15 mouse cellular contexts compared by ENCODE assay signal in genomic region chr15:25756072-25756471, GRCm38 (mm10).
DNase-seq lines count a peak whose midpoint lies in the region; ATAC-seq and TF ChIP-seq lines count a peak whose summit lies in the region.
"Had no signal": no experiment of that assay in that cellular context is flagged by ENCODE, and none has a peak within 500 bp of the region (broad histone marks: within the 10 kb centered on the region; RNA-seq: fewer than 3 reads in every experiment).

No protein-coding gene starts in this region.

- 35% methylated on average over 3 of the region's 3 CpGs for WGBS in forebrain, embryonic 11.5 days
- 39% methylated on average over 3 of the region's 3 CpGs for WGBS in hindbrain, embryonic 15.5 days
- 49% methylated on average over 3 of the region's 3 CpGs for WGBS in midbrain, embryonic 15.5 days
- WGBS in cerebellum, adult 2 months, result 78% methylated on average over 3 of the region's 3 CpGs

- TF ChIP-seq POLR2A in cerebellum, adult 2 months (IDR thresholded peaks at IDR 0.05; ENCODE audit: borderline replicate concordance, insufficient read depth, low read length), result no peak

- peak overlapping the region; percentile 61 for H3K4me2 ChIP-seq in forebrain, embryonic 11.5 days (ENCODE audit: low read depth, low read length, severe bottlenecking)
- H3K4me2 ChIP-seq in hindbrain, embryonic 15.5 days, result peak overlapping the region; percentile 47
- peak overlapping the region; percentile 40 for H3K4me2 ChIP-seq in midbrain, embryonic 15.5 days

- peak overlapping the region; percentile 81 for H3K4me3 ChIP-seq in E14TG2a.4 (replicated peaks; ENCODE audit: low read length)
- peak overlapping the region; percentile 38 for H3K4me3 ChIP-seq in forebrain, embryonic 11.5 days (ENCODE audit: low read depth, low read length)
- H3K4me3 ChIP-seq in hindbrain, embryonic 15.5 days, result peak overlapping the region; percentile 5; the same call in 1 of the 2 replicates
- peak overlapping the region; percentile 24; the same call in 1 of the 2 replicates for H3K4me3 ChIP-seq in midbrain, embryonic 15.5 days
- H3K4me3 ChIP-seq in cerebellum, adult 2 months (replicated peaks; ENCODE audit: insufficient read depth, low read depth, low read length), result no peak overlapping the region
- H3K4me3 ChIP-seq: myocyte had no signal

- H3K36me3 ChIP-seq in E14TG2a.4 (ENCODE audit: insufficient read depth, low read length), result peaks cover 23% of the 10 kb centered on the region
- H3K36me3 ChIP-seq in forebrain, embryonic 11.5 days (ENCODE audit: control insufficient read depth, insufficient read depth, low read length), result no peaks in the 10 kb centered on the region
- no peaks in the 10 kb centered on the region for H3K36me3 ChIP-seq in hindbrain, embryonic 15.5 days
- no peaks in the 10 kb centered on the region for H3K36me3 ChIP-seq in midbrain, embryonic 15.5 days (replicated peaks)

- H3K9me3 ChIP-seq in E14TG2a.4 (ENCODE audit: low read length), result no peaks in the 10 kb centered on the region
- no peaks in the 10 kb centered on the region for H3K9me3 ChIP-seq in forebrain, embryonic 11.5 days (ENCODE audit: control insufficient read depth, low read length)
- H3K9me3 ChIP-seq in hindbrain, embryonic 15.5 days, result no peaks in the 10 kb centered on the region
- H3K9me3 ChIP-seq in midbrain, embryonic 15.5 days, result no peaks in the 10 kb centered on the region

- ATAC-seq in forebrain, embryonic 11.5 days (replicated peaks; ENCODE audit: low FRiP score), result no peak
- ATAC-seq in hindbrain, embryonic 15.5 days (ENCODE audit: low FRiP score, low read depth), result no peak
- no peak for ATAC-seq in midbrain, embryonic 15.5 days (replicated peaks)
- ATAC-seq: lung, postnatal 0 days had no signal

- H3K27me3 ChIP-seq in E14TG2a.4 (ENCODE audit: insufficient read depth, low read length), result no peaks in the 10 kb centered on the region
- H3K27me3 ChIP-seq in forebrain, embryonic 11.5 days (ENCODE audit: control insufficient read depth, insufficient read depth, low read length), result no peaks in the 10 kb centered on the region
- no peaks in the 10 kb centered on the region for H3K27me3 ChIP-seq in hindbrain, embryonic 15.5 days
- H3K27me3 ChIP-seq in midbrain, embryonic 15.5 days (replicated peaks), result no peaks in the 10 kb centered on the region
- no peaks in the 10 kb centered on the region for H3K27me3 ChIP-seq in cerebellum, adult 2 months (ENCODE audit: control insufficient read depth, insufficient read depth, low read length)
- H3K27me3 ChIP-seq: CH12.LX had no signal

- H3K27ac ChIP-seq in forebrain, embryonic 11.5 days (ENCODE audit: low read depth, low read length), result peak overlapping the region; percentile 97
- no peak overlapping the region; the same call in 1 of the 2 replicates for H3K27ac ChIP-seq in hindbrain, embryonic 15.5 days (replicated peaks)
- no peak overlapping the region for H3K27ac ChIP-seq in midbrain, embryonic 15.5 days
- no peak overlapping the region for H3K27ac ChIP-seq in cerebellum, adult 2 months (ENCODE audit: insufficient read depth, low read length)

- no peak for TF ChIP-seq CTCF in E14TG2a.4 (conservative IDR thresholded peaks at IDR 0.05; ENCODE audit: low read length)
- TF ChIP-seq CTCF in cerebellum, adult 2 months (IDR thresholded peaks at IDR 0.05; ENCODE audit: borderline replicate concordance, insufficient read depth, low read depth, low read length), result no peak

- H3K4me1 ChIP-seq in E14TG2a.4 (replicated peaks; ENCODE audit: low read depth, low read length), result peaks cover 67% of the 10 kb centered on the region
- H3K4me1 ChIP-seq in forebrain, embryonic 11.5 days (replicated peaks; ENCODE audit: control insufficient read depth, insufficient read depth, low read length), result peaks cover 38% of the 10 kb centered on the region
- peaks cover 54% of the 10 kb centered on the region for H3K4me1 ChIP-seq in hindbrain, embryonic 15.5 days (replicated peaks)
- peaks cover 47% of the 10 kb centered on the region for H3K4me1 ChIP-seq in midbrain, embryonic 15.5 days
- H3K4me1 ChIP-seq in cerebellum, adult 2 months (ENCODE audit: control insufficient read depth, insufficient read depth, low read length), result 0 out of 2 replicates have a peak, but pooled peaks cover 4% of the 10 kb centered on the region

- peak overlapping the region; percentile 78 for H3K9ac ChIP-seq in forebrain, embryonic 11.5 days (ENCODE audit: low read length)
- no peak overlapping the region for H3K9ac ChIP-seq in hindbrain, embryonic 15.5 days
- H3K9ac ChIP-seq in midbrain, embryonic 15.5 days, result no peak overlapping the region

- no peak for DNase-seq in forebrain, embryonic 11.5 days (ENCODE audit: low spot score)
- DNase-seq in testis, postnatal 10 days (ENCODE audit: low spot score), result no peak
- DNase-seq in cerebellum, adult 2 months, result no peak
- DNase-seq in urinary bladder, postnatal 36 days (ENCODE audit: low spot score in 2 of 2), result no peak
- DNase-seq: cerebellum, adult 18-20 months; gastrocnemius, postnatal 36 days; layer of hippocampus, adult 9-11 months; right cerebral cortex, adult 18-20 months; thymus, postnatal 36 days had no signal
